Mouse (Mus musculus): ENCODE results near the gene Rhbdf2.
"Not testable (repeated sequence)": the region's sequence is repeated elsewhere in the genome, so short reads cannot be mapped to it uniquely, and the experiment has no call there.

The Rhbdf2 gene

GRCm38 (mm10) chr11:116616438-116617118, 10.2 kb downstream of the Rhbdf2 start:
- no peak for DNase-seq

GRCm38 (mm10) chr11:116615735-116616437, 10.9 kb downstream of the Rhbdf2 start:
- DNase-seq = peak; percentile 60

DNA sequence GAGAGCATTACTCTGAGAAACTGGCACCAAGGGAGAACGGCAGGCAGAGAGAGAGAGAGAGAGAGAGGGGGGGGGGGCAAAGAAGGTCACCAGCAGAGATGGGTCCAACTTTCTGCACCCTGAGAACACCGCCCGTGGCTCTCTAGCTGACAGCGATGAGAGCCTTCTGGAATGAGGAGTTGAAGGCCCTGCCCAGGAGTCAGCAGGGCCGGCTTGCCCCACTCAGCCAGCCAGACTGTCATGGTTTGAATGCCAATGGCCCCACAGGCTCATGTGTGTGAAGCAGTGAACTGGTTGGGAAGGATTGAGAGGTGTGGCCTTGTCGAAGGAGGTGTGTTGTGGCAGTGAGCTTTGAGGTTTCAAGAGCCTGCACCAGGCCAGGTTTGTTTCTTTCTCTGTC, 13.6 kb downstream of the Rhbdf2 start:
- no peak for DNase-seq

DNA sequence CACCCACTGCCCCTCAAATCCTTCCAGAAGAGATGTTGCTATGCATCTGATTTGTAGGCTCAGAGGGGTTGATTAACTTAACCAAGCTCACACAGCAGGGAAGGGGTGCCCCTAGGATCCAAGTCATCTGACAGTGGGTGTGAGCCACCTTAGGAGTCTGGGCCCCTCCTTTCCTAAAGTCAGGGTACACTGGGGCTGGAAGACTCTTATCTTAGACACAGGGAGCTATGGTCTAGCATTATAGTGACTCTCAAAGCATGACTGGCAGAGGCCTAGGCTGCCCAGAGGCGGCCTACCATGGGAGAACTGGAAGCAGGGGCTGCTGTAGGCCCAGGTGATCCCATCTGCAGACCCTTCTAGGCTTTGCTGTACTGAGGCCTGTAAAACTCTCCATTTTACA, 14.3 kb downstream of the Rhbdf2 start:
- no peak for DNase-seq

GRCm38 (mm10) chr11:116611883-116612282, 14.9 kb downstream of the Rhbdf2 start:
- no peak for DNase-seq

- DNase-seq = not testable (repeated sequence)
These were observed 15.7 kb downstream of the Rhbdf2 start for GRCm38 (mm10) chr11:116611168-116611567.

DNA sequence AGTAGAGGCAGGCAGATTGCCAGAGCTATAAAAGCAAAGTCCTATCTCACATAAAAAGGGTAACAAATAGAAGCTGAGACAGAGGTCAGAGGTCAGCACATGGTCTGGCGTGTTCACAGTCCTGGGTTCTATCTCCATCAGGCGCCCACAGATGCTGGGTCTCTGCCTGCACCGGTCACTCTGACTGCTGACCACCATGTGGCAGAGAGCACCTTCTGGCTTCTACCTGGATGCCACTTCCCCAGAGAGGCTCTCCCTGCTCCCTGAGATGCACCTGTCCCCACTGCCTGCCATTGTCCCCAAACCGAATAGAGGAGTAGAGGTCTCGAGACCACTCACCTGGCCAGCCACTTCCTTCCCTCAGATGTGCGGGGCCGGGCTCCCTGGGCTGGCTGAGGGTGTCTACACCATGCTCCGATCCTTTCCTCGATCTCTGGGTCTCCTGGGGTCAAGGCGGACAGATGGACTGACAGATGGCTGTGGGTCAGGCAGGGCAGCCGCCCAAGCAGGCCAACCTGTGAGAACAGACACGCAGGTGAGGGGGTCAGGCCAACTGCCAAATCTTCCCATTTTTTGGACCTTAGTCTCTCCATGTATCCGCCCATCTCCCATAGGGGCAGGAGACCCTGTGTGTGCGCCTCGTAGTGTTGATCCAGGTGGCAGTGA, 16.7 kb downstream of the Rhbdf2 start:
- no peak for DNase-seq

DNA sequence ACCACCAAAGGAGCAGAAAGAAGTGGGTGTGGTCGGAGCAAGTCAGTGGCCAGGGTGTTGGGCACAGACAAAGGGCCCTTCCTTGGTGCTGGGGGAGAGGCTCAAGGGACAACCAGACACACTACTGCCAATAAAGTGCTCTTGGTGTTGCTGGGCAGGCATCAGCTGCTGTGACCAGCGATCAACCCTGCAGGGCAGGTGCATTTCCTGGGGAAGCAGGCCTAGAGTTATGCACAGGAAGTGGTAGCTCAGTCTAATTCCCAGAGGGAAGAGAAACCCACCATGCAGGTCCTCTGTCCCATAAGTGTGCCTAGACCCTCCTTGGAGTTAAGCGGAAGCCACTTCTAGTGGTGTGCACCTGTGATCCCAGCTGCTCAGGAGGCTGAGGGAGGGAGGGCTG, 19.1 kb downstream of the Rhbdf2 start:
- no peak for DNase-seq

DNA sequence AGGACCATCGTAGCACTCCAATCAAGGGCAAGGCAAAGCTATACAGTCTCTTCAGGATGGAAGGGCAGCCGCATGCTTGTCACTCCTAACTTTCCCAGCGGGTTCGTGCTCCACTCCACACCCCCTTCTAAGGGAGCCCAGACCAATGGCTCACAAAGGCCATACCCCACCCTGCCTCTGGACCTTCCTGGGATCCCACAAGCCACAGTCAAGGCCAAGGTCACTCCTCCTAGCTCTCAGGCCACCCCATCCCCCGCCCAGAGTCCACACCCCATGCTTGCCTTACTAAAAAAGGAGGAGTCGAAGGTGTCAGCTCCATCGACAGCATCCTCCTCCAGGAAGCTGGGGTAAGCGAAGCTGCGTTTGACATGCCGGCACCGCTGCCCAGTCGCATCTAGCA, 22.7 kb downstream of the Rhbdf2 start:
- DNase-seq = no peak

- no peak for DNase-seq
These were observed 23.5 kb downstream of the Rhbdf2 start for GRCm38 (mm10) chr11:116603339-116603738.

- DNase-seq = no peak
These were observed 24.8 kb downstream of the Rhbdf2 start for GRCm38 (mm10) chr11:116602043-116602442.

- DNase-seq = no peak
These were observed 25.7 kb downstream of the Rhbdf2 start for GRCm38 (mm10) chr11:116601166-116601565.

- no peak for DNase-seq
These were observed 27.6 kb downstream of the Rhbdf2 start for GRCm38 (mm10) chr11:116599230-116599629.

GRCm38 (mm10) chr11:116598193-116598592, 28.6 kb downstream of the Rhbdf2 start:
- DNase-seq = no peak

GRCm38 (mm10) chr11:116596766-116597165, 30.1 kb downstream of the Rhbdf2 start:
- DNase-seq = no peak

GRCm38 (mm10) chr11:116593345-116593744, 33.5 kb downstream of the Rhbdf2 start:
- no peak for DNase-seq

DNA sequence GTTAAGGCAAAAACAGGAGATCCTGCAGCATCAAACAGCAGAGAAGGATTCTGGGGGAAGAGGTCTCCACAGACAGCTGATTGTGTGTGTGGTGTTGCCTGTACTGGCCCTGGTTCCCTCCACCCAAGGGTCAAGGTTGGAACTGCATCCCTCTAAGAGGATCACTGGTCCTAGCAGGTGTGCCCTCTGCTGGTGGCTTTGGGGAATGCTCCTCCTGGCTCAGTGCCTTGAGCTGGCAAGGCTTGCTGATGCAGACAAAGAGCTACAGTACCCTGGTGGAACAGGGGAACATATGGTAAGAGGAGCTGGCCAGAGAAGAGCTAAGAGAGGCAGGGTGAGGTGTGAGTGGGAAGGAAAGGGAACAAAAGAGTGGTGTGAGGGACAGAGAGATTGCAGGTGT, 34.4 kb downstream of the Rhbdf2 start:
- peak; percentile 98 for DNase-seq

GRCm38 (mm10) chr11:116591621-116592020, 35.2 kb downstream of the Rhbdf2 start:
- DNase-seq = no peak

DNA sequence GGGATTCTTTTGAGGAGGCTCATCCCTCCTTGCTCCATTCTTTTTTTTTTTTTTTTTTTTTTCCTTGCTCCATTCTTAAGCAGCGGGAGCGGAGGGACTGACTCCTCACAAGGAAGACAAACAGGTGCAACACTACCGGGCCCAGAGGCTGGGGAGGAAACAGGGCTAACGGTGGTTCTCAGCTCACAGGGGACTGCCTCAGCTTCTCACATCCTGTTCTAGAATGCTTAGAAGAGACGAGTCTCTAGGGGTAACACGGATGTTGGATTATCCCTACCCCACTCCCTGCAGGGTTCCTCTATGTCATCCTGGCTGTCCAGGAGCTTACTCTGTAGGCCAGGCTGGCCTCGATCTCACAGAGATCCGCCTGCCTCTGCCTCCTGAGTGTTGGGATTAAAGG, 37.2 kb downstream of the Rhbdf2 start:
- no peak for DNase-seq

DNA sequence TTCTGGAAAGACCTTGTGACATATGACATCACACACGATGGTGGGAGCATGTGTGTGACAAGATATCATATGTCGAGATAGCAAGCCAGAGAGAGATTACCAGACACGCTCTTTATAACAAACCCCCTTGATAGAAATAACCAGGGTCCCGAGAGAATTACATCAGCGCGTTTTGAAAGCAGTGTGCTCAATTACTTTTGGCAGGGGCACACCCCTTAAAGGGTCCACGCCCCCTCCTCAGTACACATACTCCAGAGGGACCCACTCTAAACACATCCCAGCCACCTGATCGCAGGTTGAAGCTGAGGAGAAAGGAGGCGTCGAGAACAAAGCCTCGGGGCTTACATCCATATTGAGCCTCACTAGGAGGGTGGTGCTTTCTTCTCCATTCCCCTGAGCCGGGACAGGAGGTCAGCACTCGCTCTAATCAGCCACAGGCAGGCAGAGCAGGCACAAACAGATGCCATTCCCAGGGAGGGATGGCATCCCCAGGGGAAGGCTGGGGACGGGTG, 37.7 kb downstream of the Rhbdf2 start:
- no peak for DNase-seq

DNA sequence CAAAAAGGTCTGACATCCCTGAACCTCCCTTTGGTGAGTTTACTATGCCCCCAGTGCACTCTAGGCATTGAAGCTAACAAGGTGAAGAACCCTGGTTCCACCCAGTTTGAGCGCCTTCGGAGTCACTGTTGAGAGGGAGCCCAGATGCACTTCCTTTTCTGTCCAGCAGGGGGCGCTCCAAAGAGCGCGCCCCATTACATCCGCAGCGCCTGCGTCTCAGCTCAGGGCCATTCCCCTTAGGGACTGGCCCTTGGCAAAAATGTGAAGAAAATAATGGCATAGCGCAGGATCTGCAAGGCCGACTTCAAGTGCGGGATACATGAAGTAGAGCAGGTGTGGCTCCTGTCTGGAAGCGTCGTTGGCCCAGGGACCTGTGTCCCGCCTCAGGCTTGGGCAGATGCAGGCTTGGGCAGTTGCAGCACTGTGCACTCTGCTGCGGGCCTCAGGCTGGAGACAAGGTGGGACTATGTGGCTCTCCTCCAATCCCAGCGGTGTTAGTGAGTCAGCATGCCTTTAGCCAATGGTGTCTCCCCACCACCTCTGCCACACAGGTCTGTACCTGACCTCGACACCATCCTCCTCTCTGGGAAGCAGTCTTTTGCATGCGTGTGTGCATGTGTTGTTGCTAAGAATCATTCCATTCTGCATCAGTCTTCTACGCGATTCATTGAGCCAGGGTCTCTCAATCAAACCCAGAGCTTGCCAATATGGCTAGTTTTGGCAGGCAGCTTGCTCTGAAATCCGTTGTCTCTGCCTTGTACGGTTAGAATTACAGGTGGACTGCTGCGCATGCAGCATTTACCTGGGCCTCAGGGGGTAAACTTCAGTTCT, 39.8 kb downstream of the Rhbdf2 start:
- peak; percentile 69 for DNase-seq

DNA sequence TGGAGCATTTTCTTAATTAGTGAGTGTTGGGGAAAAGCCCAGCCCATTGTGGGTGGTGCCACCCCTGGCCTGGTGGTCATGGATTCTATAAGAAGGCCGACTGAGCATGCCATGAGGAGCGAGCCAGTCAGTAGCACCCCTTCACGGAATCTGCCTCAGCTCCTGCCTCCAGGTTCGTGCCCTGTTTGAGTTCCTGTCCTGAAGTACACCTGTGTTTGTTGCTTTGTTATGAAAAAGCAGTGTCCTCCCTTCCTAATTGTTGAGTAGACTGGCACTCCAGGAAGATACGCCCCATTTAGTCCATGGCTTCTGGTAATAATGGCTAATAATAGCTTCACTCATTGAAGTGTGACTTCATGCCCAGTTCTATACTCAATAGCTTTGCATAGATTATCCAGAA, 40.5 kb downstream of the Rhbdf2 start, which contains the start of gene Aanat:
Gene Aanat (plus strand): TSS at position 123 of the 400 bp plus-strand sequence.
- no peak for DNase-seq

- DNase-seq = no peak
These were observed 41.1 kb downstream of the Rhbdf2 start for GRCm38 (mm10) chr11:116585682-116586081.

All from kidney, adult 9 months (tissue).